Mouse (Mus musculus): ENCODE data around the gene C1qc.

GRCm38 (mm10) chr4:136875012-136875411, 17.9 kb downstream of the C1qc start:
- TF ChIP-seq POLR2A (IDR thresholded peaks at IDR 0.05; ENCODE audit: extremely low read depth, insufficient read depth, low read length) (no peak), CTCF (IDR thresholded peaks at IDR 0.05; ENCODE audit: low read depth, low read length) (no peak)

Data from liver, adult 2 months (tissue).